In genomic region chr4:154389641-154390040, GRCm38 (mm10) we compare ENCODE assay signal across 14 mouse cellular contexts. TPM values are rescaled to one million over a fixed set of nuclear protein-coding genes. Genes with fewer than 3 reads are reported as not detected.
DNase-seq lines count a peak whose midpoint lies in the region; ATAC-seq lines count a peak whose summit lies in the region.
"Had no signal": no experiment of that assay in that cellular context is flagged by ENCODE, and none has a peak within 500 bp of the region (broad histone marks: within the 10 kb centered on the region; RNA-seq: fewer than 3 reads in every experiment).

No protein-coding gene starts in this region.

- H3K4me3 ChIP-seq in heart, embryonic 13.5 days: no peak overlapping the region
- H3K4me3 ChIP-seq in midbrain, embryonic 11.5 days (ENCODE audit: low read depth, low read length): no peak overlapping the region
- H3K4me3 ChIP-seq in midbrain, embryonic 15.5 days: no peak overlapping the region
- H3K4me3 ChIP-seq in forebrain, embryonic 16.5 days (replicated peaks; ENCODE audit: low read length): no peak overlapping the region
- no peak overlapping the region for H3K4me3 ChIP-seq in neural tube, embryonic 14.5 days (ENCODE audit: low read depth, low read length)
- H3K4me3 ChIP-seq: erythroblast, embryonic 14.5 days; left cerebral cortex, adult 2 months; lung, embryonic 15.5 days had no signal

- H3K9ac ChIP-seq in heart, embryonic 13.5 days: peak overlapping the region; percentile 67; the same call in 1 of the 2 replicates
- no peak overlapping the region; the same call in 1 of the 2 replicates for H3K9ac ChIP-seq in midbrain, embryonic 11.5 days (ENCODE audit: low read length)
- H3K9ac ChIP-seq in midbrain, embryonic 15.5 days: no peak overlapping the region
- H3K9ac ChIP-seq in forebrain, embryonic 16.5 days (replicated peaks; ENCODE audit: low read depth, low read length): no peak overlapping the region
- no peak overlapping the region for H3K9ac ChIP-seq in neural tube, embryonic 14.5 days (replicated peaks; ENCODE audit: low read depth, low read length)
- H3K9ac ChIP-seq: lung, embryonic 15.5 days had no signal

- H3K4me1 ChIP-seq in heart, embryonic 13.5 days: peaks cover 87% of the 10 kb centered on the region
- peaks cover 24% of the 10 kb centered on the region for H3K4me1 ChIP-seq in midbrain, embryonic 11.5 days (ENCODE audit: control insufficient read depth, insufficient read depth, low read length)
- peaks cover 31% of the 10 kb centered on the region for H3K4me1 ChIP-seq in midbrain, embryonic 15.5 days
- H3K4me1 ChIP-seq in forebrain, embryonic 16.5 days (replicated peaks; ENCODE audit: control insufficient read depth, insufficient read depth, low read length): peaks cover 41% of the 10 kb centered on the region
- H3K4me1 ChIP-seq in neural tube, embryonic 14.5 days (ENCODE audit: control insufficient read depth, insufficient read depth, low read length): peaks cover 22% of the 10 kb centered on the region

- H3K36me3 ChIP-seq in heart, embryonic 13.5 days: no peaks in the 10 kb centered on the region
- H3K36me3 ChIP-seq in midbrain, embryonic 11.5 days (ENCODE audit: control insufficient read depth, insufficient read depth, low read length): no peaks in the 10 kb centered on the region
- no peaks in the 10 kb centered on the region for H3K36me3 ChIP-seq in midbrain, embryonic 15.5 days (replicated peaks)
- no peaks in the 10 kb centered on the region for H3K36me3 ChIP-seq in forebrain, embryonic 16.5 days (ENCODE audit: control insufficient read depth, insufficient read depth)
- no peaks in the 10 kb centered on the region for H3K36me3 ChIP-seq in neural tube, embryonic 14.5 days (ENCODE audit: control insufficient read depth, insufficient read depth, low read length)
- H3K36me3 ChIP-seq: G1E; lung, embryonic 15.5 days had no signal

- no peak for ATAC-seq in heart, embryonic 13.5 days (ENCODE audit: extremely low read depth, insufficient number of reproducible peaks, low FRiP score, low TSS enrichment)
- no peak for ATAC-seq in midbrain, embryonic 11.5 days (ENCODE audit: low FRiP score)
- ATAC-seq in midbrain, embryonic 15.5 days (replicated peaks): no peak
- no peak for ATAC-seq in forebrain, embryonic 16.5 days
- ATAC-seq in neural tube, embryonic 14.5 days (ENCODE audit: low read depth): no peak

- DNase-seq in heart, adult 11 months: no peak
- DNase-seq in midbrain, embryonic 11.5 days (ENCODE audit: low spot score, missing footprints): peak; percentile 56
- DNase-seq in right cerebral cortex, postnatal 14 days: no peak
- DNase-seq in frontal cortex, postnatal 25 days (ENCODE audit: low spot score in 2 of 2): no peak
- DNase-seq: gastrocnemius, postnatal 25 days; heart, postnatal 10 days had no signal

- peaks cover 80% of the 10 kb centered on the region for H3K27me3 ChIP-seq in heart, embryonic 13.5 days (replicated peaks)
- no peaks in the 10 kb centered on the region for H3K27me3 ChIP-seq in midbrain, embryonic 11.5 days (ENCODE audit: control insufficient read depth, insufficient read depth, low read length)
- H3K27me3 ChIP-seq in midbrain, embryonic 15.5 days (replicated peaks): no peaks in the 10 kb centered on the region
- no peaks in the 10 kb centered on the region for H3K27me3 ChIP-seq in forebrain, embryonic 16.5 days (replicated peaks; ENCODE audit: control insufficient read depth, insufficient read depth, low read length)
- H3K27me3 ChIP-seq in neural tube, embryonic 14.5 days (ENCODE audit: control insufficient read depth, insufficient read depth, low read length): no peaks in the 10 kb centered on the region
- H3K27me3 ChIP-seq: lung, embryonic 15.5 days had no signal

- H3K4me2 ChIP-seq in heart, embryonic 13.5 days: no peak overlapping the region
- H3K4me2 ChIP-seq in midbrain, embryonic 11.5 days: no peak overlapping the region
- no peak overlapping the region for H3K4me2 ChIP-seq in midbrain, embryonic 15.5 days
- H3K4me2 ChIP-seq in forebrain, embryonic 16.5 days (ENCODE audit: low read length): no peak overlapping the region
- no peak overlapping the region for H3K4me2 ChIP-seq in neural tube, embryonic 14.5 days (ENCODE audit: low read depth, low read length)

- H3K27ac ChIP-seq in heart, embryonic 13.5 days (replicated peaks): no peak overlapping the region
- no peak overlapping the region for H3K27ac ChIP-seq in midbrain, embryonic 11.5 days (ENCODE audit: low read depth, low read length)
- H3K27ac ChIP-seq in midbrain, embryonic 15.5 days: no peak overlapping the region
- peak overlapping the region; percentile 49; the same call in 1 of the 2 replicates for H3K27ac ChIP-seq in forebrain, embryonic 16.5 days (ENCODE audit: low read length)
- H3K27ac ChIP-seq in neural tube, embryonic 14.5 days (ENCODE audit: low read depth, low read length): 0 out of 2 replicates have a peak overlapping the region, but pooled peaks have one; percentile 7
- H3K27ac ChIP-seq: left cerebral cortex, adult 2 months had no signal

- 79% methylated on average over 2 of the region's 2 CpGs for WGBS in heart, embryonic 13.5 days
- WGBS in midbrain, embryonic 11.5 days: 90% methylated on average over 2 of the region's 2 CpGs
- 81% methylated on average over 2 of the region's 2 CpGs for WGBS in midbrain, embryonic 15.5 days
- WGBS in forebrain, embryonic 16.5 days: 92% methylated on average over 2 of the region's 2 CpGs
- WGBS in neural tube, embryonic 14.5 days: 41% methylated on average over 2 of the region's 2 CpGs

- H3K9me3 ChIP-seq in heart, embryonic 13.5 days: no peaks in the 10 kb centered on the region
- no peaks in the 10 kb centered on the region for H3K9me3 ChIP-seq in midbrain, embryonic 11.5 days (ENCODE audit: control insufficient read depth, low read length)
- no peaks in the 10 kb centered on the region for H3K9me3 ChIP-seq in midbrain, embryonic 15.5 days
- no peaks in the 10 kb centered on the region for H3K9me3 ChIP-seq in forebrain, embryonic 16.5 days (ENCODE audit: control insufficient read depth, low read length)
- H3K9me3 ChIP-seq in neural tube, embryonic 14.5 days (ENCODE audit: control insufficient read depth, low read length): no peaks in the 10 kb centered on the region
- H3K9me3 ChIP-seq: lung, embryonic 15.5 days had no signal

RNA-seq across cellular contexts. Expression of gene B230104I21Rik, which starts 53.7 kb away (rescaled TPM):
- polyA plus RNA-seq in heart, embryonic 13.5 days (2015; fragmentation: Nextera tagmentation; extraction: Ambion mirVana): not detected in 2 replicates
- polyA plus RNA-seq in midbrain, embryonic 11.5 days (2014; fragmentation: Nextera tagmentation; extraction: Ambion mirVana): not detected in 2 replicates
- not detected in 2 replicates for polyA plus RNA-seq in midbrain, embryonic 15.5 days (2015; fragmentation: Nextera tagmentation; extraction: Ambion mirVana)
- not detected in 2 replicates for polyA plus RNA-seq in forebrain, embryonic 16.5 days (2015; fragmentation: Nextera tagmentation; extraction: Ambion mirVana)
- polyA plus RNA-seq in neural tube, embryonic 14.5 days (2014; fragmentation: Nextera tagmentation; extraction: Ambion mirVana): not detected in 2 replicates
- polyA plus RNA-seq: erythroblast, embryonic 14.5 days; G1E; lung, embryonic 15.5 days had no signal

Comparison
In these comparisons a context has a peak if more than half of its experiments do, and no peak if none do; other contexts are left out.
1. H3K27ac ChIP-seq: peak in forebrain, embryonic 16.5 days (single experiment) and neural tube, embryonic 14.5 days (single experiment); none in heart, embryonic 13.5 days (single experiment), midbrain, embryonic 11.5 days (single experiment) and midbrain, embryonic 15.5 days (single experiment).